Mouse (Mus musculus) liver, embryonic 15.5 days (tissue): ENCODE data around the gene 9130213A22Rik. TPM values are rescaled to one million over a fixed set of nuclear protein-coding genes. Genes with fewer than 3 reads are reported as not detected.

Source experiments
- ATAC-seq: fragments of 200-750 bp; cut with Nextera tagmentation; 2 replicates; pipeline ENCODE4 v1.8.0; 2017; ENCODE audit warnings: moderate number of reproducible peaks, mild to moderate bottlenecking, moderate library complexity; ENCODE audit not compliant: insufficient read depth
- H3K27ac ChIP-seq: fragments of 300-500 bp; sonication (generic); replicated peaks from 2 replicates; pipeline ENCODE4 v1.5.1; 2015; ENCODE audit warnings: mild to moderate bottlenecking, inconsistent platforms
- H3K27me3 ChIP-seq: fragments of 300-500 bp; sonication (generic); 2 replicates; pipeline ENCODE4 v1.6.1; 2015; ENCODE audit warnings: mild to moderate bottlenecking, inconsistent platforms
- H3K36me3 ChIP-seq: fragments of 300-500 bp; sonication (generic); replicated peaks from 2 replicates; pipeline ENCODE4 v1.6.1; 2015; ENCODE audit warnings: moderate library complexity, mild to moderate bottlenecking, inconsistent platforms
- H3K4me1 ChIP-seq: fragments of 300-500 bp; sonication (generic); replicated peaks from 2 replicates; pipeline ENCODE4 v1.6.1; 2015; ENCODE audit warnings: inconsistent platforms
- H3K4me2 ChIP-seq: fragments of 300-500 bp; sonication (generic); 2 replicates; pipeline ENCODE4 v1.6.1; 2015; ENCODE audit warnings: moderate library complexity, mild to moderate bottlenecking, inconsistent platforms
- H3K4me3 ChIP-seq: fragments of 300-500 bp; sonication (generic); replicated peaks from 2 replicates; pipeline ENCODE4 v1.5.1; 2015; ENCODE audit warnings: mild to moderate bottlenecking, inconsistent platforms
- H3K9ac ChIP-seq: fragments of 300-500 bp; sonication (generic); 2 replicates; pipeline ENCODE4 v1.6.1; 2015; ENCODE audit warnings: moderate library complexity, mild to moderate bottlenecking, inconsistent platforms
- H3K9me3 ChIP-seq: fragments of 300-500 bp; sonication (generic); replicated peaks from 2 replicates; pipeline ENCODE4 v1.6.1; 2016; ENCODE audit warnings: inconsistent platforms
- WGBS: fragments of 180-500 bp; shearing (Covaris S2); methylation state at CpG from one replicate; pipeline ENCODE4 v1.1.7; 2015; ENCODE audit warnings: mixed read lengths; ENCODE audit not compliant: insufficient replicate concordance; 5-methylcytosine and 5-hydroxymethylcytosine counted together
- polyA plus RNA-seq: library from polyadenylated mRNA; unstranded; fragments of >200 nt; fragmentation: Nextera tagmentation; extraction: Ambion mirVana; gene quantifications from 2 replicates; pipeline ENCODE4 v1.2.1, GENCODE M21; 2015

The 9130213A22Rik gene
- polyA plus RNA-seq, 1 experiment from 2014 or later, result 0.07 TPM

GRCm38 (mm10) chr11:69114621-69115020 is 7.8 kb downstream of the 9130213A22Rik start:
- Histone ChIP-seq H3K27ac (no peak overlapping the region), H3K4me1 (peaks cover 52% of the 10 kb centered on the region), H3K27me3 (peaks cover 67% of the 10 kb centered on the region), H3K4me3 (no peak overlapping the region), H3K9me3 (no peaks in the 10 kb centered on the region), H3K4me2 (no peak overlapping the region), H3K9ac (no peak overlapping the region), H3K36me3 (peaks cover under 1% of the 10 kb centered on the region; the same call in 1 of the 2 replicates)
- 47% methylated on average over 3 of the region's 3 CpGs for WGBS
- no peak for ATAC-seq

GRCm38 (mm10) chr11:69114018-69114417 is 8.4 kb downstream of the 9130213A22Rik start:
- Histone ChIP-seq H3K36me3 (peaks cover 7% of the 10 kb centered on the region), H3K9ac (no peak overlapping the region), H3K27me3 (peaks cover 61% of the 10 kb centered on the region), H3K4me2 (no peak overlapping the region), H3K9me3 (no peaks in the 10 kb centered on the region), H3K4me3 (no peak overlapping the region), H3K4me1 (peaks cover 52% of the 10 kb centered on the region), H3K27ac (no peak overlapping the region)
- WGBS, result 37% methylated on average over 3 of the region's 3 CpGs
- no peak for ATAC-seq

- 45% methylated on average over 4 of the region's 4 CpGs for WGBS
- H3K4me2 ChIP-seq, result peak overlapping the region; percentile 69; the same call in 1 of the 2 replicates
- H3K4me3 ChIP-seq, result no peak overlapping the region
These were observed 10.5 kb downstream of the 9130213A22Rik start for GRCm38 (mm10) chr11:69111865-69112264.

GRCm38 (mm10) chr11:69111051-69111810 is 11.2 kb downstream of the 9130213A22Rik start:
- Histone ChIP-seq H3K9ac (peak overlapping the region; percentile 46), H3K9me3 (no peaks in the 10 kb centered on the region), H3K4me1 (peaks cover 33% of the 10 kb centered on the region), H3K27ac (0 out of 2 replicates have a peak overlapping the region, but pooled peaks have one; percentile 9), H3K27me3 (peaks cover 40% of the 10 kb centered on the region), H3K4me2 (peak overlapping the region; percentile 69), H3K36me3 (peaks cover 33% of the 10 kb centered on the region), H3K4me3 (peak overlapping the region; percentile 58)
- ATAC-seq, result no peak
- 3% methylated on average over 21 of the region's 21 CpGs for WGBS

More at GRCm38 (mm10) chr11:69111865-69112264, 10.5 kb downstream of the 9130213A22Rik start:
- Histone ChIP-seq H3K9ac (0 out of 2 replicates have a peak overlapping the region, but pooled peaks have one; percentile 2), H3K27ac (no peak overlapping the region), H3K36me3 (peaks cover 28% of the 10 kb centered on the region), H3K9me3 (no peaks in the 10 kb centered on the region), H3K27me3 (peaks cover 45% of the 10 kb centered on the region), H3K4me1 (peaks cover 34% of the 10 kb centered on the region)
- ATAC-seq, result no peak

GRCm38 (mm10) chr11:69110319-69111046 is 11.9 kb downstream of the 9130213A22Rik start:
- under 1% methylated on average over 30 of the region's 30 CpGs for WGBS
- H3K36me3 ChIP-seq, result peaks cover 41% of the 10 kb centered on the region
- peak overlapping the region; percentile 51 for H3K27ac ChIP-seq
- H3K27me3 ChIP-seq, result peaks cover 34% of the 10 kb centered on the region
- peak overlapping the region; percentile 58 for H3K4me3 ChIP-seq
- H3K4me1 ChIP-seq, result peaks cover 33% of the 10 kb centered on the region
- no peaks in the 10 kb centered on the region for H3K9me3 ChIP-seq
- H3K4me2 ChIP-seq, result peak overlapping the region; percentile 69
- ATAC-seq, result peak; percentile 69
- peak overlapping the region; percentile 46; the same call in 1 of the 2 replicates for H3K9ac ChIP-seq

- Histone ChIP-seq H3K27me3 (peaks cover 29% of the 10 kb centered on the region), H3K9me3 (no peaks in the 10 kb centered on the region), H3K27ac (no peak overlapping the region), H3K36me3 (peaks cover 53% of the 10 kb centered on the region), H3K9ac (no peak overlapping the region), H3K4me1 (peaks cover 33% of the 10 kb centered on the region), H3K4me3 (no peak overlapping the region), H3K4me2 (peak overlapping the region; percentile 69)
- no peak for ATAC-seq
- 72% methylated on average over 13 of the region's 13 CpGs for WGBS
These were observed 13.1 kb downstream of the 9130213A22Rik start for GRCm38 (mm10) chr11:69109032-69109900.

GRCm38 (mm10) chr11:69108223-69108622 is 14.2 kb downstream of the 9130213A22Rik start:
- Histone ChIP-seq H3K27me3 (peaks cover 23% of the 10 kb centered on the region), H3K27ac (no peak overlapping the region), H3K9me3 (no peaks in the 10 kb centered on the region), H3K4me2 (no peak overlapping the region), H3K9ac (no peak overlapping the region), H3K4me1 (peaks cover 33% of the 10 kb centered on the region), H3K4me3 (no peak overlapping the region), H3K36me3 (peaks cover 63% of the 10 kb centered on the region)
- no peak for ATAC-seq
- WGBS, result 78% methylated on average over 9 of the region's 9 CpGs

- Histone ChIP-seq H3K4me3 (no peak overlapping the region), H3K4me1 (peaks cover 33% of the 10 kb centered on the region), H3K27me3 (peaks cover 18% of the 10 kb centered on the region), H3K9ac (no peak overlapping the region), H3K4me2 (no peak overlapping the region), H3K27ac (no peak overlapping the region), H3K36me3 (peaks cover 69% of the 10 kb centered on the region), H3K9me3 (no peaks in the 10 kb centered on the region)
- ATAC-seq, result no peak
- 76% methylated on average over 11 of the region's 11 CpGs for WGBS
These were observed 14.7 kb downstream of the 9130213A22Rik start for GRCm38 (mm10) chr11:69107676-69108075.

- H3K4me2 ChIP-seq, result no peak overlapping the region
- H3K9me3 ChIP-seq, result no peaks in the 10 kb centered on the region
- no peak for ATAC-seq
- no peak overlapping the region for H3K4me3 ChIP-seq
- peaks cover 77% of the 10 kb centered on the region for H3K36me3 ChIP-seq
- H3K27ac ChIP-seq, result no peak overlapping the region
- 73% methylated on average over 11 of the region's 11 CpGs for whole genome bisulfite sequencing
- H3K9ac ChIP-seq, result no peak overlapping the region
- peaks cover 29% of the 10 kb centered on the region for H3K4me1 ChIP-seq
- H3K27me3 ChIP-seq, result peaks cover 10% of the 10 kb centered on the region
These were observed 15.5 kb downstream of the 9130213A22Rik start for GRCm38 (mm10) chr11:69106842-69107241.

GRCm38 (mm10) chr11:69106299-69106698 is 16.1 kb downstream of the 9130213A22Rik start:
- Histone ChIP-seq H3K27ac (no peak overlapping the region), H3K4me3 (no peak overlapping the region), H3K9ac (no peak overlapping the region), H3K9me3 (no peaks in the 10 kb centered on the region), H3K27me3 (peaks cover 4% of the 10 kb centered on the region), H3K36me3 (peaks cover 82% of the 10 kb centered on the region), H3K4me1 (peaks cover 24% of the 10 kb centered on the region), H3K4me2 (no peak overlapping the region)
- ATAC-seq, result no peak
- WGBS, result 81% methylated on average over 11 of the region's 11 CpGs
